Mouse (Mus musculus): ENCODE data around the gene Slc5a10. TPM values are rescaled to one million over a fixed set of nuclear protein-coding genes. Genes with fewer than 3 reads are reported as not detected.

The Slc5a10 gene
- polyA plus RNA-seq, 1 experiment from 2014 or later: not detected

DNA sequence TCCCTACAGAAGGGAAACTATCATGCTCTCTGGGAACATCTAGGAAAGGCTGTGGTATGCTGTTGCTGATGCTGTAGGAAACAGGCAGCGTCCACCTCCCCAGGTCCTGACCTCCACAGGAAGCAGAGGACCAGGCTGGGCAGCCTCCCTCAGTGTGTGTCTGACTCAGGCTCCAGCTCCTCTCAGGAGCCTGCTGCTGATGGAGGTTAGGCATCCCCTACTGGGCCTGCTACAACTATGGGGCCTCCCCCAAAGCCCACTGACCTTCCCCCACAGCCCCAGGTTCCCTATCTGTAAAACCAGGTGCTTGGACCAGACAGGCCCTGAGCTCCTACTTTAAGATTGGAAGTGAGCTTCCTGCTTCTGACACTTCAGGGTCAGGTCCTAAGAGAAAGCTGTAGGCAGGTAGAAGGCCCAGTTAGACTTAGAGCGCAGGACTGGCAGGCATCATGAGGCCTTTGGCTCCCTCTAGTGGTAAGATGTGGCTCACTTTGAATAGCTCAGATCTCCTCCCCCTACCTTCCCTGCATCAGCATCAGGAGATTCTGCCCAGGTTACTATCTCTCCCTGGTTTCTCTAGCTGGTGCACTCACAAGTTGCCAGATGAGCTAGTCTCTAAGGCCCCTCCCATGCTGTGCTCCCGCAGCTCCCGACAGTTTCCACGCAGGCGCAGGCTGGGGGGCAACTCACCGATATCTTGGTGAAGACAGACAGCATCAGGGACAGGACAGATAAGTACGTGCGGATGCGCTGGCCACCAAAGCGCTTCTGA lies 6.1 kb downstream of the Slc5a10 start:
- Histone ChIP-seq H3K27me3 (ENCODE audit: control insufficient read depth, insufficient read depth, low read length) (no peaks in the 10 kb centered on the region), H3K36me3 (ENCODE audit: control insufficient read depth, insufficient read depth, low read length) (no peaks in the 10 kb centered on the region), H3K4me3 (replicated peaks; ENCODE audit: low read depth, low read length) (no peak overlapping the region), H3K9me3 (ENCODE audit: control insufficient read depth, low read length) (no peaks in the 10 kb centered on the region), H3K4me2 (ENCODE audit: low read length) (no peak overlapping the region), H3K9ac (replicated peaks; ENCODE audit: low read length) (no peak overlapping the region), H3K4me1 (ENCODE audit: control insufficient read depth, insufficient read depth, low read length) (no peaks in the 10 kb centered on the region), H3K27ac (replicated peaks; ENCODE audit: low read depth, low read length) (no peak overlapping the region)
- DNase-seq: peak; percentile 95
- peak; percentile 77 for ATAC-seq (ENCODE audit: low FRiP score, low TSS enrichment)
- WGBS: 46% methylated on average over 11 of the region's 11 CpGs

DNA sequence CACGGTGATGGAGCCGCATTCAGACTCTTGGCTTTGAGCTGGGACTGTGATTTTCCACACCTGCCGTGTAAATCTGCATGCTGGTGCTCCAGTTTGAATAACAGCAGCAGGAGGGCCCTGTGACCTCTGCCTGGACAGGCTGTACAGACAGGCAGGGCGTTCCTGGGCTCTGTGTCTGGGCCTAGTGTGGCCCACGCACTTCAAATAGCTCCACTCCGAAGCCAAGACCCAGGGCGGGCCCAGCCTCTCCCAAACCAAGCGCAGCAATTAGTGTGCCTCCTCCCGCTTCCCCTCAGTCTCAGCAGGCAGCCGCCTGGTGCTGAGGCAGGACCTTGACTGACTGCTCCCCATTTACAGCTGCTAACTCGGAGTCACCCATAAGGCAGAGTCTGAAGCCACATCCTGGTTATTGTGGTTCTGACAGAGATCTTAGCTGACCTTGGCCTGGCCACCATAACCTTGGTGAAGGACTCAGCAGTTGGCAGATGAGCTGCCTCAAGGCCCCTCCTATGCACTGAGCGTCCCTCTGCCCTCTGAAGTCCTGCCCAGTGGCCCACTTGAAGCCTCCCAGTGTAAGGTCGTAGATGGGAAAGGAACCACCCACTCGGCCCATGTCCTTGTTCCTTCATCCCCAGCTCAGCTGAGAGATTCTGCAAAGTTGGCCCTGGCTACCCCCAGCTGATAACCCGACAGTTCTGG lies 7.3 kb downstream of the Slc5a10 start:
- H3K4me3 ChIP-seq (replicated peaks; ENCODE audit: low read depth, low read length): no peak overlapping the region
- WGBS: 58% methylated on average over 15 of the region's 15 CpGs
- no peaks in the 10 kb centered on the region for H3K36me3 ChIP-seq (ENCODE audit: control insufficient read depth, insufficient read depth, low read length)
- ATAC-seq (ENCODE audit: low FRiP score, low TSS enrichment) (no peak), DNase-seq (no peak)
- H3K9ac ChIP-seq (replicated peaks; ENCODE audit: low read length): no peak overlapping the region
- H3K4me2 ChIP-seq (ENCODE audit: low read length): no peak overlapping the region
- H3K27me3 ChIP-seq (ENCODE audit: control insufficient read depth, insufficient read depth, low read length): no peaks in the 10 kb centered on the region
- H3K9me3 ChIP-seq (ENCODE audit: control insufficient read depth, low read length): no peaks in the 10 kb centered on the region
- no peak overlapping the region for H3K27ac ChIP-seq (replicated peaks; ENCODE audit: low read depth, low read length)
- no peaks in the 10 kb centered on the region for H3K4me1 ChIP-seq (ENCODE audit: control insufficient read depth, insufficient read depth, low read length)

DNA sequence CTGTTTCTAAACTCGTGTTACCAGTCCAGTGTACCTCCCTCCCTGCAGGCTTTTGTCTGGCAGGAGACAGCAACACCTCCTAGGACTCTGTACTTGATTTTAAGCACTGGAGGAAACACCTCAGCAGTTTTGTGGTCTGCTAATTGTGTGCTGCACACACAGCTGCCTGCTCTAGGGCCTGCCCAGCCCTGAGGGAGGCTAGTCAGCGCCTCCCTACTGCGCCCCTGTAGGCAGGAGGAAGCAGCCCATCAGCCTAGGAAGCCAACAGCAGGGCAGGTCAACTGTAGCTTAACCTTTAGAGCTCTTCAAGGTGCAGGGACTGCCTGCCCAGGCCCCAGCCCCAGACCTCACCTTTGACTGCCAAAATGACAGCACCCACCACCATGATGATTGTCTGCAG lies 11.7 kb downstream of the Slc5a10 start:
- DNase-seq (no peak), ATAC-seq (ENCODE audit: low FRiP score, low TSS enrichment) (no peak)
- no peaks in the 10 kb centered on the region for H3K36me3 ChIP-seq (ENCODE audit: control insufficient read depth, insufficient read depth, low read length)
- H3K4me1 ChIP-seq (ENCODE audit: control insufficient read depth, insufficient read depth, low read length): no peaks in the 10 kb centered on the region
- H3K27ac ChIP-seq (replicated peaks; ENCODE audit: low read depth, low read length): no peak overlapping the region
- H3K9me3 ChIP-seq (ENCODE audit: control insufficient read depth, low read length): no peaks in the 10 kb centered on the region
- H3K9ac ChIP-seq (replicated peaks; ENCODE audit: low read length): no peak overlapping the region
- WGBS: 66% methylated on average over 3 of the region's 3 CpGs
- no peak overlapping the region for H3K4me2 ChIP-seq (ENCODE audit: low read length)
- no peaks in the 10 kb centered on the region for H3K27me3 ChIP-seq (ENCODE audit: control insufficient read depth, insufficient read depth, low read length)
- no peak overlapping the region for H3K4me3 ChIP-seq (replicated peaks; ENCODE audit: low read depth, low read length)

DNA sequence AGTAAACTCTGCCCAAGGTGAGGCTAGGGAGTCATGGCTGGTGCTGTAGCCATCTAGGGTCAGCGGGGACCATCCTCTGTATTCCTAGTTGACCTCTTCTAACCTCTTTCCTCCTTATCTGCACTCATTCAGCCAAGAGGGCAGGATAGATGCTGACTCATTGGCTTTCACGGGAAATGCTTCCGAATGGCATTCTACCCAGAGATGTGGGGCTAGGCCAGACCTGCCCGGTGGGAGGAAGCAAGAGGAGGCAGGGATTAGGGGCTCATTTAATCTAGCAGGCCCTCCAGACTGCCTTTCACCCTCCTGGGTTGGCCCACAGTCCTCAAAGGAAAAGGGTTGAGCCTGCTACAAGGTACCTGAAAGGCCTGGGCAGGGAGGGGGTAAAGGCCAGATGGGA lies 14.4 kb downstream of the Slc5a10 start:
- no peak overlapping the region for H3K4me2 ChIP-seq (ENCODE audit: low read length)
- H3K27me3 ChIP-seq (ENCODE audit: control insufficient read depth, insufficient read depth, low read length): no peaks in the 10 kb centered on the region
- 60% methylated on average over 4 of the region's 4 CpGs for WGBS

DNA sequence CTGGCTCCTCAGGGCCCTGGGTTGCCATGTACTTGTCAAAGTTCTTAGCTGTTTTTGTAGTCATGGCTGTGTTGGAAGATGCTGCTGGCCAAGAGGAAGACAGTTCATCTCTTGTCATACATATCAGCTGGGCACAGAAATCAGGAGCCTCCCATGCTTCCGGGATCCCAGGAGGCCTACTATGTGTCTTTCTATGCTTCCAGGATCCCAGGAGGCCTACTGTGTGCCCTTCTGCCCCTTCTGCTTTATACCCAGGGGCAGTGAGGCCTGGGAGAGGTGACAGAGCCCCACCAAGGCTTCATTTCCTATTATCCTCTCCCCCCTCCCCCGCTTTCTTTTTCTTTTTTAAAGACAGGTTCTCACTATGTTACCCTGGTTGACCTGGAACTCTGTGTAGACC lies 15.0 kb downstream of the Slc5a10 start:
- no peaks in the 10 kb centered on the region for H3K4me1 ChIP-seq (ENCODE audit: control insufficient read depth, insufficient read depth, low read length)
- H3K27ac ChIP-seq (replicated peaks; ENCODE audit: low read depth, low read length): no peak overlapping the region
- H3K9ac ChIP-seq (replicated peaks; ENCODE audit: low read length): no peak overlapping the region
- no peaks in the 10 kb centered on the region for H3K9me3 ChIP-seq (ENCODE audit: control insufficient read depth, low read length)
- 82% methylated on average over 2 of the region's 2 CpGs for WGBS
- ATAC-seq (ENCODE audit: low FRiP score, low TSS enrichment) (no peak), DNase-seq (no peak)
- no peaks in the 10 kb centered on the region for H3K36me3 ChIP-seq (ENCODE audit: control insufficient read depth, insufficient read depth, low read length)
- H3K27me3 ChIP-seq (ENCODE audit: control insufficient read depth, insufficient read depth, low read length): no peaks in the 10 kb centered on the region
- no peak overlapping the region for H3K4me3 ChIP-seq (replicated peaks; ENCODE audit: low read depth, low read length)
- no peak overlapping the region for H3K4me2 ChIP-seq (ENCODE audit: low read length)

More for the DNA sequence above, 14.4 kb downstream of the Slc5a10 start:
- H3K9ac ChIP-seq (replicated peaks; ENCODE audit: low read length): no peak overlapping the region
- ATAC-seq (ENCODE audit: low FRiP score, low TSS enrichment): no peak
- DNase-seq: no peak
- H3K4me3 ChIP-seq (replicated peaks; ENCODE audit: low read depth, low read length): no peak overlapping the region
- H3K36me3 ChIP-seq (ENCODE audit: control insufficient read depth, insufficient read depth, low read length): no peaks in the 10 kb centered on the region
- H3K4me1 ChIP-seq (ENCODE audit: control insufficient read depth, insufficient read depth, low read length): no peaks in the 10 kb centered on the region
- no peaks in the 10 kb centered on the region for H3K9me3 ChIP-seq (ENCODE audit: control insufficient read depth, low read length)
- H3K27ac ChIP-seq (replicated peaks; ENCODE audit: low read depth, low read length): no peak overlapping the region

DNA sequence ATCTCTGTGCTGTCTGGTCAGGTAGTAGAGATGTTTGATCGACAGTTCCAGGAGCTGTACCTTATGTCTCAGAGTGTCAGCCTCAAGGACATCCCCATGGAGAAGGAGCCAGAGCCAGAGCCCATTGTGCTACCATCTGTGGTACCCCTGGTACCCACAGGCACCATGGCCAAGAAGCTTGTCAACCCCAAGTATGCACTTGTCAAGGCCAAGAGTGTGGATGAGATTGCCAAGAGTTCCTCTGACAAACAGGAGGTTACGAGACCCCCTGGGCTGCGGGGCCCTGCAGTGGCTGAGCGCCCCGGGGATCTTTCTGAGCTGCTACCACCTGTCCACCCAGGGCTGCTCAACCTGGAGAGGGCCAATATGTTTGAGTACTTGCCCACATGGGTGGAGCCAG lies 18.1 kb downstream of the Slc5a10 start:
- Histone ChIP-seq H3K27me3 (ENCODE audit: control insufficient read depth, insufficient read depth, low read length) (no peaks in the 10 kb centered on the region), H3K4me2 (ENCODE audit: low read length) (no peak overlapping the region), H3K4me3 (replicated peaks; ENCODE audit: low read depth, low read length) (no peak overlapping the region), H3K9me3 (ENCODE audit: control insufficient read depth, low read length) (no peaks in the 10 kb centered on the region), H3K9ac (replicated peaks; ENCODE audit: low read length) (no peak overlapping the region), H3K27ac (replicated peaks; ENCODE audit: low read depth, low read length) (no peak overlapping the region), H3K36me3 (ENCODE audit: control insufficient read depth, insufficient read depth, low read length) (no peaks in the 10 kb centered on the region), H3K4me1 (ENCODE audit: control insufficient read depth, insufficient read depth, low read length) (no peaks in the 10 kb centered on the region)
- DNase-seq (no peak), ATAC-seq (ENCODE audit: low FRiP score, low TSS enrichment) (no peak)
- whole genome bisulfite sequencing: 98% methylated on average over 5 of the region's 5 CpGs

DNA sequence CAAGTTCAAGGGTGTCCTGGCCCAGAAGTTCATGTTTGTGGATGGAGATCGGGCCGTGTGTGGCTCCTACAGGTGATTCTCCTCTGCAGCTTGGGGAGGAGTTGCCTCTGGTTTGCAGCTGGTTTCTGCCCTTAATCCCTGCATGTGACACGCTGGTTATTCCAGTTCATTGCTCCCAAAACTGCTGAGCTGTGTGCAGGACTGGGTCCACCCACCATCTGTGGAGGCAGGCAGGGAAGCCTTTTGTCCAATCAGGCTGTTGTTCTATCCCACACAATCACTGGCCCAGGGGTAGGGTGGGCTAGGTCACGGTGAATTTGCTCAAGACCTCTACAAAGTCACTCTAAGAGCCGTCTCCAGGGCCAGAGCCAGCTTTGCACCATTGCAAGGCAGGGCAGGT lies 18.9 kb downstream of the Slc5a10 start:
- Histone ChIP-seq H3K27me3 (ENCODE audit: control insufficient read depth, insufficient read depth, low read length) (no peaks in the 10 kb centered on the region), H3K36me3 (ENCODE audit: control insufficient read depth, insufficient read depth, low read length) (no peaks in the 10 kb centered on the region), H3K27ac (replicated peaks; ENCODE audit: low read depth, low read length) (no peak overlapping the region), H3K4me3 (replicated peaks; ENCODE audit: low read depth, low read length) (no peak overlapping the region), H3K9me3 (ENCODE audit: control insufficient read depth, low read length) (no peaks in the 10 kb centered on the region), H3K4me2 (ENCODE audit: low read length) (no peak overlapping the region), H3K9ac (replicated peaks; ENCODE audit: low read length) (no peak overlapping the region), H3K4me1 (ENCODE audit: control insufficient read depth, insufficient read depth, low read length) (no peaks in the 10 kb centered on the region)
- DNase-seq (no peak), ATAC-seq (ENCODE audit: low FRiP score, low TSS enrichment) (no peak)
- 32% methylated on average over 5 of the region's 5 CpGs for WGBS

DNA sequence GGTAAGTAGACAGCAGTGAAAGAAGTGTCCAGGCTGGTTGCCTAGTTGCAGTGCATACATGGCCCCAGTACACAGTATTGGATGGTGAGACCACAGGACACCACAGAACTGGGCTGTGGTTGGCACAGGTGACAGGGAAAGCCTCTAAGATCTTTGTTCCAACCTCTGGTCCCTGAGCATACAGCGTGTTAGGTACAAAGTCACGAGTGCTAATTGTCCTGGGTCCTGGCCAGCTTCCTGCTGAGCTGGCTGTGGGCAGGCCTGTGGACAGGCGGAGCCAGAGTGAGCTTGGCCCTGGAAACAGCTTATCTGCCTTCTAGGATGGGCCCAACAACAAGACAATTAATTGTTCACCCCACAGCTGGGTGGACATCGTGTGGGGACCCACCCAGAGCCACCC lies 20.7 kb downstream of the Slc5a10 start:
- Histone ChIP-seq H3K27ac (replicated peaks; ENCODE audit: low read depth, low read length) (no peak overlapping the region), H3K4me3 (replicated peaks; ENCODE audit: low read depth, low read length) (no peak overlapping the region), H3K27me3 (ENCODE audit: control insufficient read depth, insufficient read depth, low read length) (no peaks in the 10 kb centered on the region), H3K4me2 (ENCODE audit: low read length) (no peak overlapping the region), H3K36me3 (ENCODE audit: control insufficient read depth, insufficient read depth, low read length) (no peaks in the 10 kb centered on the region), H3K9me3 (ENCODE audit: control insufficient read depth, low read length) (no peaks in the 10 kb centered on the region), H3K9ac (replicated peaks; ENCODE audit: low read length) (no peak overlapping the region), H3K4me1 (ENCODE audit: control insufficient read depth, insufficient read depth, low read length) (no peaks in the 10 kb centered on the region)
- 52% methylated on average over 4 of the region's 4 CpGs for WGBS
- ATAC-seq (ENCODE audit: low FRiP score, low TSS enrichment) (no peak), DNase-seq (peak; percentile 18)

DNA sequence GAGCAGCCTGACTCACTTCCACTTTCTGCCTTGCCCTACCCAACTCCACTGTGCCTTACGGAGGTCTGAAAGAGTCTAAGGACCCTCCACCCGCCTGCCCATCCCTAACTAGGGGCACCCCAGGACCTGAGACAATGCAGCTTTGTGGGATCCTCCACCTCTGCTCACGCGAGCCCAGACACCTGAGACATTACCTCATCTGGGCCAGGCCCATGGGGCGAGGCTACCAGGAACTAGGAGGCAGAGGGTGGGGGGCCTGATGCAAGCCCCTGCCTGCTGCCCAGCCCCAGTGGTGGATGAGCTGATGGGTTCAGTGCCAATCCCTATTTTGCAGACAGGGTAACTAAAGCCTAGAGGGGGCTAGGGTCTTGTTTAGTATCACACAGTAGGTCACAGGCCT lies 21.2 kb downstream of the Slc5a10 start:
- Histone ChIP-seq H3K27ac (replicated peaks; ENCODE audit: low read depth, low read length) (no peak overlapping the region), H3K9ac (replicated peaks; ENCODE audit: low read length) (no peak overlapping the region), H3K36me3 (ENCODE audit: control insufficient read depth, insufficient read depth, low read length) (no peaks in the 10 kb centered on the region), H3K4me2 (ENCODE audit: low read length) (no peak overlapping the region), H3K9me3 (ENCODE audit: control insufficient read depth, low read length) (no peaks in the 10 kb centered on the region), H3K27me3 (ENCODE audit: control insufficient read depth, insufficient read depth, low read length) (no peaks in the 10 kb centered on the region), H3K4me1 (ENCODE audit: control insufficient read depth, insufficient read depth, low read length) (no peaks in the 10 kb centered on the region), H3K4me3 (replicated peaks; ENCODE audit: low read depth, low read length) (no peak overlapping the region)
- ATAC-seq (ENCODE audit: low FRiP score, low TSS enrichment): no peak
- DNase-seq: no peak
- 92% methylated on average over 5 of the region's 5 CpGs for WGBS
